Mouse (Mus musculus) heart, postnatal 0 days (tissue): ENCODE measurements around the gene Cd7. TPM values are rescaled to one million over a fixed set of nuclear protein-coding genes. Genes with fewer than 3 reads are reported as not detected.

Experiments used
- ATAC-seq: fragments of 200-750 bp; cut with Nextera tagmentation; 2 replicates; pipeline ENCODE4 v1.8.0; 2017; ENCODE audit warnings: low read depth, moderate number of reproducible peaks, moderate library complexity; ENCODE audit not compliant: insufficient read depth
- DNase-seq: peaks from one replicate; pipeline ENCODE4 v3.0.0-alpha.2; 2016; ENCODE audit warnings: low spot score
- H3K27ac ChIP-seq: fragments of 300-500 bp; sonication (generic); 2 replicates; pipeline ENCODE4 v1.5.1; 2014; ENCODE audit warnings: low read depth, mild to moderate bottlenecking
- H3K27me3 ChIP-seq: fragments of 300-500 bp; sonication (generic); 2 replicates; pipeline ENCODE4 v1.6.1; 2014; ENCODE audit warnings: low read length, mixed read lengths; ENCODE audit not compliant: control insufficient read depth, insufficient read depth
- H3K36me3 ChIP-seq: fragments of 300-500 bp; sonication (generic); replicated peaks from 2 replicates; pipeline ENCODE4 v1.6.1; 2014; ENCODE audit warnings: low read length, mixed read lengths; ENCODE audit not compliant: control insufficient read depth, insufficient read depth
- H3K4me1 ChIP-seq: fragments of 300-500 bp; sonication (generic); 2 replicates; pipeline ENCODE4 v1.6.1; 2014; ENCODE audit warnings: antibody characterized with exemption; ENCODE audit not compliant: control insufficient read depth, insufficient read depth
- H3K4me2 ChIP-seq: fragments of 300-500 bp; sonication (generic); 2 replicates; pipeline ENCODE4 v1.6.1; 2014; ENCODE audit warnings: low read depth, mild to moderate bottlenecking, low read length, moderate library complexity
- H3K4me3 ChIP-seq: fragments of 300-500 bp; sonication (generic); 2 replicates; pipeline ENCODE4 v1.5.1; 2014; ENCODE audit warnings: low read depth, low read length
- H3K9ac ChIP-seq: fragments of 300-500 bp; sonication (generic); replicated peaks from 2 replicates; pipeline ENCODE4 v1.6.1; 2014; ENCODE audit warnings: low read depth, low read length, mixed read lengths
- H3K9me3 ChIP-seq: fragments of 300-500 bp; sonication (generic); replicated peaks from 2 replicates; pipeline ENCODE4 v1.6.1; 2016; ENCODE audit warnings: low read length; ENCODE audit not compliant: control insufficient read depth
- CTCF ChIP-seq: IDR thresholded peaks from 2 replicates; pipeline ENCODE4 v1.5.1; 2016; ENCODE audit warnings: antibody characterized with exemption, control low read depth, low read depth
- EP300 ChIP-seq: IDR thresholded peaks from 2 replicates; pipeline ENCODE4 v1.6.1; 2016; ENCODE audit warnings: antibody characterized with exemption, low read depth
- WGBS: fragments of 180-500 bp; shearing (Covaris S2); extraction: QIAGEN DNeasy Blood & Tissue Kit; methylation state at CpG from one replicate; pipeline ENCODE4 v1.1.7; 2014; 5-methylcytosine and 5-hydroxymethylcytosine counted together
- polyA plus RNA-seq: library from polyadenylated mRNA; unstranded; fragments of >200 nt; fragmentation: Nextera tagmentation; extraction: Ambion mirVana; gene quantifications from 2 replicates; pipeline ENCODE4 v1.2.1, GENCODE M21; 2015
- total RNA-seq: library from RNA; depleted of rRNA; stranded (reverse); fragments of >200 nt; gene quantifications from 2 replicates; pipeline ENCODE4 v1.2.3, GENCODE M21; 2014; ENCODE audit warnings: low replicate concordance; rRNA removed

Gene Cd7
- total RNA-seq (not detected in 2 replicates), polyA plus RNA-seq (0.16 TPM in 1 of 2 replicates, not detected in the other)

GRCm38 (mm10) chr11:121039302-121039701 lies at the start of gene Cd7:
Gene Cd7 (minus strand): TSS chr11:121039418.
- TF ChIP-seq EP300 (no peak), CTCF (no peak)
- Histone ChIP-seq H3K27ac (no peak within 1 kb of the TSS), H3K4me1 (no peaks in the 10 kb centered on the region), H3K9ac (no peak within 1 kb of the TSS), H3K9me3 (no peaks in the 10 kb centered on the region), H3K27me3 (0 out of 2 replicates have a peak, but pooled peaks cover 4% of the 10 kb centered on the region), H3K4me3 (no peak within 1 kb of the TSS), H3K36me3 (no peaks in the 10 kb centered on the region), H3K4me2 (no peak within 1 kb of the TSS)
- DNase-seq, result no peak
- no peak for ATAC-seq
- 49% methylated on average over 5 of the region's 5 CpGs for WGBS

GRCm38 (mm10) chr11:121088997-121089396 lies 49.8 kb upstream of the Cd7 start:
- 32% methylated on average over 6 of the region's 6 CpGs for WGBS
- no peak for ATAC-seq

GRCm38 (mm10) chr11:121086296-121086695 lies 47.1 kb upstream of the Cd7 start:
- ATAC-seq, result no peak

More at GRCm38 (mm10) chr11:121088997-121089396, 49.8 kb upstream of the Cd7 start:
- DNase-seq, result no peak
- no peaks in the 10 kb centered on the region for H3K9me3 ChIP-seq
- no peak overlapping the region for H3K27ac ChIP-seq
- no peak for TF ChIP-seq CTCF
- no peak for TF ChIP-seq EP300
- H3K36me3 ChIP-seq, result no peaks in the 10 kb centered on the region
- H3K4me3 ChIP-seq, result no peak overlapping the region
- H3K4me2 ChIP-seq, result no peak overlapping the region
- H3K27me3 ChIP-seq, result no peaks in the 10 kb centered on the region
- no peaks in the 10 kb centered on the region for H3K4me1 ChIP-seq
- H3K9ac ChIP-seq, result no peak overlapping the region

GRCm38 (mm10) chr11:121085181-121085580 lies 46.0 kb upstream of the Cd7 start:
- no peak overlapping the region for H3K4me3 ChIP-seq
- TF ChIP-seq EP300 (no peak), CTCF (no peak)
- H3K36me3 ChIP-seq, result no peaks in the 10 kb centered on the region
- 64% methylated on average over 5 of the region's 5 CpGs for WGBS
- no peak for DNase-seq
- no peak overlapping the region for H3K4me2 ChIP-seq
- no peaks in the 10 kb centered on the region for H3K4me1 ChIP-seq
- no peak overlapping the region for H3K27ac ChIP-seq
- no peak overlapping the region for H3K9ac ChIP-seq
- no peak for ATAC-seq
- H3K27me3 ChIP-seq, result no peaks in the 10 kb centered on the region
- no peaks in the 10 kb centered on the region for H3K9me3 ChIP-seq

More at GRCm38 (mm10) chr11:121086296-121086695, 47.1 kb upstream of the Cd7 start:
- Histone ChIP-seq H3K36me3 (no peaks in the 10 kb centered on the region), H3K9ac (no peak overlapping the region), H3K4me3 (no peak overlapping the region), H3K27me3 (no peaks in the 10 kb centered on the region), H3K4me2 (no peak overlapping the region), H3K4me1 (no peaks in the 10 kb centered on the region), H3K27ac (no peak overlapping the region), H3K9me3 (no peaks in the 10 kb centered on the region)
- 29% methylated on average over 4 of the region's 4 CpGs for WGBS
- TF ChIP-seq CTCF (no peak), EP300 (no peak)
- DNase-seq, result no peak

GRCm38 (mm10) chr11:121082857-121083500 lies 43.8 kb upstream of the Cd7 start:
- H3K36me3 ChIP-seq, result no peaks in the 10 kb centered on the region
- ATAC-seq (no peak), DNase-seq (no peak)
- H3K27me3 ChIP-seq, result no peaks in the 10 kb centered on the region
- WGBS, result 60% methylated on average over 6 of the region's 6 CpGs
- no peak overlapping the region for H3K4me2 ChIP-seq
- no peaks in the 10 kb centered on the region for H3K4me1 ChIP-seq
- H3K27ac ChIP-seq, result no peak overlapping the region
- H3K4me3 ChIP-seq, result no peak overlapping the region
- no peaks in the 10 kb centered on the region for H3K9me3 ChIP-seq
- H3K9ac ChIP-seq, result no peak overlapping the region
- TF ChIP-seq EP300, result no peak
- no peak for TF ChIP-seq CTCF

- H3K4me2 ChIP-seq, result no peak overlapping the region
- H3K27ac ChIP-seq, result no peak overlapping the region
- DNase-seq, result no peak
- H3K4me3 ChIP-seq, result no peak overlapping the region
- H3K36me3 ChIP-seq, result no peaks in the 10 kb centered on the region
- no peaks in the 10 kb centered on the region for H3K27me3 ChIP-seq
- no peak for ATAC-seq
- H3K4me1 ChIP-seq, result no peaks in the 10 kb centered on the region
- 78% methylated on average over 3 of the region's 3 CpGs for WGBS
- H3K9me3 ChIP-seq, result 0 out of 2 replicates have a peak, but pooled peaks cover 2% of the 10 kb centered on the region
- no peak for TF ChIP-seq CTCF
- no peak for TF ChIP-seq EP300
- no peak overlapping the region for H3K9ac ChIP-seq
Observed at GRCm38 (mm10) chr11:121082250-121082649, 43.0 kb upstream of the Cd7 start.
